Mouse (Mus musculus) ZHBTc4 (cell line): ENCODE measurements at regions not wholly inside any gene's neighbourhood (a gene's known extent, or its start where the extent isn't known, plus 50 kb on each side); places are given as distances from the start of the nearest gene placed in this dataset.

Source experiments
- DNase-seq: peaks from one replicate; pipeline ENCODE4 v3.0.0-alpha.2; 2011; ENCODE audit warnings: low read depth, low spot score

DNA sequence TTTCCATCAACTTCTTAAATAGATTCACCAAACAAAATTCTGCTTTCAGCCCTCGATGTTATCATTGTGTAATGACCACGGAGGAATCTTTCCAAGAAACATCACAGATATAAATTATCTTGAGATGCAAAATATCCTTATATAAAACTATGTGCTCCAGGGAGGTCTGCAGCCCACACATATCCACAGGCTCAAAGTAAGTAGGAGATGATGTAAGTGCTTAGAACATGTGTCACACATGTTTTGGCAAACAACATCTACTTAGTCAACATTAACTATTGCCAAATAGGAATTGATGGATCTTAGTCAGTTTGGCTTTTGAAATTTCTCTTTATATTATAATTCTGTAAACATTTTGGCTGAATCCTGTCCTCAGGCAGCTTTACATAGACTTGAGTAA is 800.8 kb upstream of the Tenm2 start:
- no peak for DNase-seq

DNA sequence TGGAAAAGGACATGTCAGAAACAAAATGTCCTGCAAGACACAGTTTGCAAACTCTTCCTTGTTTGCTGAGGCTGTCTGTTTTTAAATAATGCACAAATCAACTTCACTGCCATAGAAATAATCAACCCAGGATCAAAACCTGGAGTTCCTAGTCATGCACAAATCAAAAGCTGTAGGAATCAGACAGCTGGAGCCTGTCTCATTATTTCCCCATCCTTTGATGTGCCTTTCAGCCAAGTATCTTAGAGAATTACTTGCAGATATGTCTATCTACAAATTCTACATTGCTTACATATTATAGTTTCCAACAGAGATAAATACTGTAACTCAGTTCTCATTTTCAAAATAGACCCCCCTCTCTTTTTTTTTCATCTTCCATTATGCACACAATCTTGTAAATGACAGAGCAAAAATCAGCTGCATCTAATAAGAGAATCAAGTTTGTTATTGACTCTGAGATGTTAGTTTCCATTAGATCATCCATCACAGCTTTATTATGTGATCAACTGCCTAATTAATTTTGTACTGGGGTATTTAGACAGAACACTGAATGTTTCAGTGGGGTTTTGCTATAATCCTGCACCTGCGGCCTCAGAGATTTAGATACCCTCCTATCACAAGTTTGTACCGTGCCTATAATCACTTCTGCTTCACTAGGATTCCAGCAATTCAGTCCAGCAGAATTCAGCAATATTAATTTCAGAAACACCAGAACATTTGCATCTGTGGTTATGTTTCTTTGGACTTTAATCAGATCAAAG is 798.9 kb upstream of the Tenm2 start:
- no peak for DNase-seq

DNA sequence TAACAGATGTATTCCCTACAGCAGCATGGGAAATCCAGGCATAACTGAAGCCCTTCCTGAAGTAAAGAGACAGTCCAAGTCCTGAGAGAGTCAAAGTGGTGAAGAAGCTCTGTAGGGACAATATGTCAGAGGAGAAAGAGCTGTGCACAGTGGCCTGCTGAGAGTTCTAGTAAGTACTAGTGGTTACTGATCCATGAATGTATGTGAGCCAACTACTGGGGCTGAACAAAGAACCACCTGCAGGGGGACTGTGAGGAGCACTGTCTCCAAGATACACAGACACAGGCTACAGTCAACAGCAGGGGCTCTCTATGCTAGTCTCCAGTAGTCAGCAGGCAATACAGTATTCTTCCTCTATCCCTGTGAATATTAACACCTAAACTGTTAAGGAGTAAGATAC is 785.9 kb upstream of the Tenm2 start:
- peak; percentile 3 for DNase-seq

DNA sequence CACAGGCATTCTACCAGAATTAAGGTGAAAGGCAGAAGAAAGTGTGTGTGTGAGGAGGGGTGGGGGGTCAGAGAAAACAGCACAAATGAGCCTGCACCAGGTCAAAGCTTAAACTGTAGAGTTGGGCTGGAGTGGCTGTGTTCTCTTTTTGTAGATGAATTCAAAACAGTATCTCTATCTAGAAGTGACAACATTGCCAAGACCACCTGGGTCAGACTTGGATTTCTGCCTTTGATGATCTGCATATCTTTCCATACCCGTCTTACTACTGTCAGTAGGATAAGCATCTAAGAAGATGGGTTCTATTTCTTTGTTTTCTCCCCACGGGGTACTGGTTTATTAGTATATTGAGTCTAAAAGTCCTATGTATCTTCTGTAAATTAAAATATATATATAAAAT is 742.4 kb upstream of the Tenm2 start:
- no peak for DNase-seq

DNA sequence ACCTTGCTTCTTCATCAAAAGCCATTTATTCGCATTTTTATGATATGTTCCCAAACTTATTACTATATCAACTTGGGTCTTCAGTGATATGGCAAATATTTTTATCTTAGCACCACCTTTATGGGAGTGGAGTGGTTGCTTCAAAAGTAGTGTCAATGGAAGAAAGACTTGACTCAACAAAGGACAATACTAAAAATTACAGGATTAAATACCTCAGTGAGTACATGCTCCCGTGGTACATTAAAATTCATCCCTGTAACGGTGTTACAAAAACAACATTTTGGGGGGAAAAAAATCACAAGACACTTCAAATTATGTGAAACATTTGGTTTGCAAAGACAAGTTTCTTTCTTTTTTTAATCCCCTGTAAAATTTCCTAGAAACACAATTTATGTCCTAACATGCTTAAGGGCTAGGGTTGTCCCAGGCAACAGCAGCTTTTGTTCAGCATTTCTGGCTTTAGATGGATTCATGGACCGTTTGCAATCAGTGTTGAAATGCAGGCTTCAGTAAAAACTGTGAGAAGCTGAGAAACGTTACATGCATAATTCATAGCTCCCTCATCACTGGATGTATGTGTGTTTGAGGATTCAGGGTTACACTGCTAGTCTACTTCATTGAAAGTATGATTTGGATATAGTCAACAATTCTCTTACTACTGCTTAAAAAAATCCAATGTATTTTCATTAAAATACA is 700.8 kb upstream of the Tenm2 start:
- no peak for DNase-seq

DNA sequence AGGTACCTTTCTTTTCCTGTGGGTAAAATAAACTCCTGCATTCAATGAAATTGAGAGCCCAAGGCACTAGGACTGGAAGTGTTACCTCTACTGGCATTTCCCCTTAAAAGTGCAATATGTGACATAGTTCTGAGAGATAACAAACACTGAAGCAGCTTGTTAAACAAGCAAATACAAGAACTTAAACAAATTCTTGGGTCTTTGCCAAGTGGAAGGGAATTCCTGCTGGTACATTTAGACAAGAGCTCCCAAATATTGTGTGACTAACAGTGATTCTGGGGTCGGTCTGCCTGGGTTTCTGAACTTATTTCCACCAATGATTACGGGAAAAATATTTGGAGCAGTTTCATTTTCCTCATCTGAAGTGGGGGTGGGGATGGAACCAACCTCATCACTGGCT is 677.4 kb upstream of the Tenm2 start:
- no peak for DNase-seq

DNA sequence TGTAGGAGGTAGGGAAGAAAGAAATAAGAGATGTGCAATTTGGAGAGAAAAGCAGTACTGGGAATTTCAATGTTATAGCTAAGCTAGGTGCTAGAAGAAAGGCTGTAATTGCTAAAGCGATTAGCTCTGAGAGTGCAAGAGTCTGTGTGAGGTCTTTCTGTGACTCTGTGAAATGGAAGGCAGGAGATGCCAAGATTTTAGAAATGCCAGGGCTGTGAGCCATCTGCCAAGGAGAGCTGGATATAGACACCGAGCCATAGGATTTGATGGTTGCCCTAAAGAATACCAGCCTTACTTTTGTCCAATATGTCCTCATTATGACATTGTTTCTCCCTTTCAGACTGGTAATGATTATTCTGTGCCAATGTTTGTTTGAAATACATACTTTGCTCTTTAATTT is 669.2 kb upstream of the Tenm2 start:
- DNase-seq = no peak

DNA sequence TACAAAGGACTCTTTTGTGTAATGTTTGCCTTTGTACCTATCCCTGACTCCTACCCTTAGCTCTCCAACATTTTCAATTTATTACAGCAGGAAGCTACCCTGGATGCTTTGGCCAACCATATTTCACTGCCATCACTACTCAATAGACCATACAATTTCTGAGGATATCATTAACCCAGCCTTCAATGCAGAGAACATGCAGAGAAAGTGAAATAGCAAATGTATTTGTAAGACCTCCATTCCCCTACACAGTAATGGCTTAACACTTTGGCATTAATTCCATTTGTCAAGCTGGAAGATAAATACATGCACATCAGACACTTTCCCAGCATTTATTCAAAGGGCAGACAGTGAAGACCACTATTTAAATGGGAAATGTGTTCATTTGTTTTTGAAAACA is 661.9 kb upstream of the Tenm2 start:
- DNase-seq = no peak

DNA sequence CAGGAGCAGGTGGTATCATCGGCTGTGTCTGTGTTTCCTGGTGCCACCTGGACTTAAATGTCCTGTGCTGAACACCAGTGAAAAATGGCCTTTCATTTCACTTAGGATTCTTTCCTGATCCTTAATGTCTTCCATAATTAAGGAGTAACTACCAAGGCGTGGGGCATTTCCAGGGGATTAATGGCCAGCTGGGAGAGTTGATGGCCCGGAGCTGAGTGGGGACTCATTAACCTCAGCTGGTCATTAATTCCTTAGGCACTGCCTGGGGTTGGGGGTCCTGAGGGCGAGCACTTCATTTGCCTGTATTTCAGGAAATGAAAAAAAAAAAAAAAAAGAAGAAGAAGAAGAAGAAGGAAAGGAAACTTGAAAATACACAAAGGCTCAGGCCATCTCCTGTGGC is 647.0 kb upstream of the Tenm2 start:
- no peak for DNase-seq

DNA sequence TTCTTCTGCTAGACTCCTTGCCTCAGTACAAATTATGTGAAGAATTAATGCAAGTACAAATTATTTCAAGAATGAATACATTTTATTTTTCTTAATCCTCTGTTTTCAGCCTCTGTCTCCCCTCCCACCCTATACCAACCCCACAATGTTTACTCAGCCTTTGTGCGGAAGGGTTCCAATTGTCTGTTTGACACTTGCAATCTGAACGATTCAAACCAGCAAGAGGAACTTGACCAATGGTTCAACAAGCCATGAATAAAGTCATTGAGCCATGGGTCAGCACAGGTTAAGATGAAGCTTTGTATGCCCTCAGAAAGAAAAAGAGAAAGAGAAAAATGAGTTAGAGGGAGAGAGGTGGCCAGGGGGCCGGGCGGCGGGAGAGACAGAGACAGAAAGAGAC is 601.5 kb upstream of the Tenm2 start:
- no peak for DNase-seq

DNA sequence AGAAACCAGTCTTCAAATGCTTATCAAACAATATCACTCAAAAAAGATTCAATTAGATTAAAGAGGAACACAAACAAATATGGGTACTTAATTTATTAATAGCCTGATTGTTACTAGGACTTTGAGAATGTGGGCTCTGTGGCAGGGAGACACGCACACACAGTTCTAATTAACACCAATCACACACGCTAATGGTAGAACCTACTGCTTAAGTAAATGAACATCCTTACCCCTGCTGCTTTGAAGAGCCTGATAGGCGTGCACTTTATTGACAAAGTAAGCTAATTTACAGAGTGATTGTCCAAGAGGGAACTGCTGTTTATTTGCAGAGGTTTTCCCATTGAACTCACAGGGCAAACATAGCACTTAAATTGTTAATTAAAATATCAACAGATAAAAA is 595.2 kb upstream of the Tenm2 start:
- DNase-seq = no peak

DNA sequence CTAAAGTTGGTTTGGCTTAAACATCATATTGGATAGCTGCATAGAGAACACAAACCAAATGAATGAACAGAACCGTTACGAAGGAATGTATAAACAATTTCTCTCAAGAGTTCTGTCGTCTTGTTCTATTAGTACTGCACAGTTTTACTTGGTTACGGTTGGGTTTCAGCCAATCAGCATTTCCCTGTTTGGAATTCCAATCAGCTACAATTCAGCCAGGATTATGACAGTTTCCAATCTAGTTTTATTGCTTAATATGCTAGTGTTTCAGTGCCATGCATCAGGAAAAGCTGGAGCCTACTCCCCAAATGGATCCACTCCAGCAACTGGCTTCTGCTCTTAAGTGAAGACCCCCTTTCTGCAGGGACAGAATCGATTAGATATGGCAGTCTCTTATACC is 571.0 kb upstream of the Tenm2 start:
- DNase-seq = no peak

DNA sequence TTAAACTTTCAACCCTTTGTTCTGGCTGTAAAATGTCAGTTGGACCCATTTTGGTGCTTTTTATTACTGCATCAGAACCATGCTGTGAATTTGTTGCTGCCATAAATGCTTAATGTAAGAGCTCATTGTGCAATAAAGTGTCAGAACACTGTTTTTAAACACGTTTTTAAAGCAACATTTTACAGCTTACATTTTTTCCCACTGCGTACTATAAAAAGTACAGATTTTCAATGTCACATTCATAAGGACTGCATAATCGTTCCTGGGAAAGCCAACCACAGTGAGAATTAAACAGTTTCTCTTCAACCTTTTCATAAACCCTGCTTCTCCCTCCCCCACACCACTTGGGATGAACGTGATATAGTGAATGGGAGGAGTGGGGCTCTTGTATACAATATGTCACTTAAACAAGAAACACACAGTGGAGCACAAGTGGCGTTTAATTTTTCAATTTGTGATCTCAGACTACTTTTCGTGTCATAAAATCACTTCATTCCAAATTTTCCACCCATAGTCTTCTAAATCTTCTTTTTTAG is 563.1 kb upstream of the Tenm2 start:
- no peak for DNase-seq

DNA sequence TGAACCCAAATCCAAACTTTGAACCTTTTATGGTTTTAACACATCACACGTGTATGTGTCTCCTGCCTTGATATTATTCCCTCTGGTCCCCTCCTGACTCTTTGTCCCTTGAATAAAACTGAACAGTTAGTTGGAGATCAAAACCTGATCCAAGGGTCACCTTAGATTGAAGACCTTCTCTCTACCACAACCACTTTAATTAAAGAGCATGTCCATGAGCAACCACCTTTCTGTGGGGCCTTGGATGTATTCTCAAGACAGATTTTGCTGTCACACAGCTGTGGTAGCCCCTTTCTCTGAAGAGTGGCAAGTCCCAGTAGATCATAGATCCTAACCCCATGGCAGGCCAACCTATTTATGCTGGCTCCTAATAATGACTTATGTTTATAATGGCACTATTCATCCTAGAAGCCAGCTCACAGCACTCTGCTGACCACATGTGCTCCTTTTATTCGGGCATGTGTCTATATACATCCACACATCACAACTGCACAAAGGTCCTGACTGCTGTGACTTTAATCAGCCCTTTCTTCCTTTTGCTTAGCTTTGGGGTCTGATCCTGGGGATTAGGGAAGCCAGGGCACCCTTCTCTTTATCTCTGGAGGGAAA is 536.8 kb upstream of the Tenm2 start:
- no peak for DNase-seq

DNA sequence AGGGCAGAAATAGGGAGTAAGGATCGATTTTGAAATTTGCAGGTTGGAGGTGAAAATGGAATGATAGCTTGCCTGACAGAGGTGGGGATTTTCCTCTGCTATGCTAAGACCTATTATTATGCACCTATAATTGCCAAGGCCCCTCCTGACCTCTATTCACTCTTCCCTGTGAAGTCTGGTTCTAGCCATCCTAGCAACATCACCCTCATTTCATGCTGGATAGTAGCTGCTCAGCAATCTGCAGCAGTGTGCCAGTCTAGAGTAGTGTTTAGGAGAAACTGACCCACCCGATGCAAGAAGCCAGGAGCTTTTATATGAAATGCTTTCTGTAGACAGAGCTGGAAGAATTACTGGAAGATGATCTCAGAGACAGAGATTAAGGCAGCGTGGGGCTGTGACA is 535.1 kb upstream of the Tenm2 start:
- DNase-seq = no peak

DNA sequence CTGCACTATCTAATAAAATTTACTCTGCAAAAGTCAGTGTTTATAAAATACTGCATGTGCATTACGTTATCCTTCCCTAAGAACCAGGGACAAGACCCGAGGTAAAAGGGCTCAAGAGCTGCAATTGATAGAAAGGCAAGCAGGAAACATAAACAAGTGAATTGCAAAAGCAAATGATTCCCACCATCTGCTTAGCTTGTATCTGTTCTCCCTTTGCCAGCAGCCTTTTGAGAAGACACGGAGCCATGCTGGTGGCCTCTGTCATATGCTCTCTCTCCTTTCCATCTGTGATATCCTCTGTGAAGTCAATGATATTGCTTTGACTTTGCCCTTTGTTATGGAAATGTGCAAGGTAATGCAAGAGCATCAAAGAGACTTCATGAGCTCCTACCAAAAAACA is 532.4 kb upstream of the Tenm2 start:
- DNase-seq = no peak

DNA sequence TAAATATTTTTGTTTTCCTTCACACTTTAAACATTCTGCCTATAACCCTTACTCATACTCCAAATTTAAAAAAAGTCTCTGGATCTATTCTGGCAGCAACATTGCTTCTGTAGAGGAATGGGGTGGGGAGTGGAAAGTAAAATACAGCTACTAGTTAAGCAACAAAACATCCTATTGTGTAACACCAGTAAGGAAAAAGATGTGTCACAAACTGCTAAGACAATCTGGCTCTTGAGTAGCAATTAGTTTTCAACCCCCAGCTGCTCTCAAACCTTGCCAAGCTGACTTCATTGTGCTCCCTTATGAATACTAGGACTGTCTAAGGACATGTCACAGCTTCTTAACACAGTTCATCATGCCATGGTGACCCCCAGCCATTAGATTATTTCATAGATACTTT is 500.2 kb upstream of the Tenm2 start:
- no peak for DNase-seq

DNA sequence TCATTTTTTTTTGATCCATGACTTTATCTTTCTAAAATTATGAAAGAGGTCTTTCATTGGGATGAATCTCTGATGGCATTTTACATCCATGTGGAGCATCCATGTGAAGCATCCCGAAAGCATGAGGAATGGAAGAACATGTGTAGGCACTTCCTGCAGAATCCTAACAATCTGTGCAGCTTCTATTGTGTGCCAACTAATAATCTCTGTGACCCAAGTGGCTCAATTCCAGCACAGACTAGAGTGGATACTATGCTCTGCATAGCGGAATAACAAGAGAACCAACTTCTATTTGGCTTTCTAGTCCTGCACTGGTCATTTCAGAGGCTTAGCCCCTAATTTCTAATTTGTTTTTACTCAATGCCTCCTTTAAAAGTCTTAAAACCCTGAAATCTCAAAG is 499.7 kb upstream of the Tenm2 start:
- no peak for DNase-seq

DNA sequence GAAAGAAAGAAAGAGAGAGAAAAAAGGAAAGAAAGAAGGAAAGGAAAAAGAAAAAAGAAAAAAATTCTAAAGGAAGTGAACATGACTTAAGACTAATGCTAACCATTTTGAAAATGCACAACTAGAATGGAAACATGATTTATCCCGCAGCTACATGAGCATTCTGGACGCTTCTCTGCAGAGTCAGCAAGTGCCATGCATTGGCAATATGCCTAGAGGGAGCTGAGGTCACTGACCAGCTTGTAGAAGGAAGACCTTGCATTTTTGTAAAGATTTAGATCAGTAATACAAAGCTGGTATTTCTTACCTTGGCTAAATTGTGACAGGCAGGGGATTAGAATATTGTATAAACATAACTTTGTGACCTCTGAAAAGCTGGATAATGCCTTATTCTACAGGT is 461.2 kb upstream of the Tenm2 start:
- no peak for DNase-seq

DNA sequence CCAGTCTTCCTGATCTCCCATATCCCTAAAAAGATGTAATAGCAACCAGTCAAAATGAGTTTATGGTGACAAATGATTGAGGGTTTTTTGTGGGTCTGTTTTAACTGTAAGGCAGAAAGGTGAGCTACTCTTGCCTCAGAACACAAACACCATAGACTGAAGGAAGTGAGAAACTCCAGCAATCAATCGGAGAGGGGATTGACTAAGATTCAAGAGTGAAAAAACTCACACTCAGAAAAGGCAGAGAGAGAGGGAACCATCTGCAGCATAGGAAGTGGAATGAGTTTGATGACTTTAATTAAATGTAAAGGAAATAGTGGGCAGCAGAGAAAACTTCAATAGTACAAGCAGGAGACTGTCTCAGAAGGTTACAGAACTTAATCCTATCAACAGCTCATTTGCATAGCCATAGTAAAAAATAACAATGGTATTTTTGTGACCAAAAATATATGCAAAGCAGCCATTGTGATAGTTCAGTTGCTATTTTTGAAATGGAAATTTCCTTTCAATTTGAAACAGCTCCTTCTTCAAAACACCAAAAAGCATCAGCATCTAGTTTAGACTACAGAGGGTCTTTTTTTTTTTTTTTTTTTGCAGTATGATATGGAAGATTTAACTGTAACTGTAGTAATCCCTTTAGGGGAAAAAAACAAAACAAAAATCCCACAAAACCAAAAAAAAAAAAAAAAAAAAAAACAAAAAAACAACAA is 442.9 kb upstream of the Tenm2 start:
- no peak for DNase-seq

DNA sequence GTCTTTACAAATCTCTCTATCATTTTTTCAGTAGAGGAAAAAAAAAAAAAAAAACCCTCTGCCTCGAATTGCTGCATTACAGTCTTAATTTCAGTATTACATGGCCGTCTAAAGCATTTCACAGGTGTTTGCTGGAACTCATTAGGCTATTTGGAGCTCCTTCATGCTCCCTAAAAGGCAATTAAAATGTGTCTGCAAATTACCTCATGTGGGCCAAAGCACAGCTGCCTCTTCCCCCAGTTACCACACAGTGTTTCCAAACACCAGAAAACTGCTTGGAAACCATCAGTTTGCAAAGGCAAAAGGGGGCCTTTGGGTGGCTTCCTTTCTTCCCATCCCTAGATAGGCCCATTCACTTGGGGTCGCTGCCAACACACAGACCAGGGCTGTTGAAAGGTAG is 435.6 kb upstream of the Tenm2 start:
- no peak for DNase-seq

DNA sequence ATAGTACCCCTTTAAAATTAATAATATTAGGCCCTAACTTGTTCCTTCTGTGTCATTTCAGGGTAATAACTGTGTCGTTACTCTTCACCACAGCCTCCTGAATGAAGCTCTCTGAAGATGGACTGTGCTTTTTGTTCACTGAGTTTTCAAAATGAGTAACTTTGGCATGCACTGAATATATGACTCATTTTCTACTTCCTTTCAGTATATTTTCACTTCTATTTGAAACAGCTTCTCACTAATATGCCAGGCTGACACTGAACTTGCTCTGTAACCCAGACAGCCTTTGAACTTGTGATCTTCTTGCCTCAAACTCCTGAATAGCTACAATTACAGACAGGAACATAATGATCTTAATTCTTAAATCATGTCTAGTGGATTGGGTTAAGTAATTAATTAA is 431.2 kb upstream of the Tenm2 start:
- no peak for DNase-seq
